Mouse (Mus musculus) cortical plate, adult 2 months (tissue): Measurements from ENCODE around the gene C5ar2. TPM values are rescaled to one million over a fixed set of nuclear protein-coding genes. Genes with fewer than 3 reads are reported as not detected.

Experiments
- H3K27ac ChIP-seq: fragments of 200-500 bp; 2 replicates; pipeline ENCODE4 v1.5.1; 2012; ENCODE audit warnings: low read length, control low read depth, inconsistent platforms; ENCODE audit not compliant: insufficient read depth
- H3K4me1 ChIP-seq: fragments of 200-500 bp; 2 replicates; pipeline ENCODE4 v1.6.1; 2011; ENCODE audit warnings: low read length; ENCODE audit not compliant: control insufficient read depth, insufficient read depth
- H3K4me3 ChIP-seq: fragments of 200-500 bp; 2 replicates; pipeline ENCODE4 v1.5.1; 2011; ENCODE audit warnings: mild to moderate bottlenecking, low read length, control low read depth; ENCODE audit not compliant: insufficient read depth
- CTCF ChIP-seq: fragments of 200-500 bp; IDR thresholded peaks from 2 replicates; pipeline ENCODE4 v1.5.1; 2011; ENCODE audit warnings: mild to moderate bottlenecking, control low read depth, low read length; ENCODE audit not compliant: insufficient read depth; ENCODE audit errors: extremely low read depth
- POLR2A ChIP-seq: fragments of 200-500 bp; IDR thresholded peaks from 2 replicates; pipeline ENCODE4 v1.6.1; 2011; ENCODE audit warnings: mild to moderate bottlenecking, low read length, control low read depth; ENCODE audit not compliant: insufficient read depth; ENCODE audit errors: extremely low read depth
- polyA plus RNA-seq: library from polyadenylated mRNA; depleted of rRNA; stranded (reverse); fragments of >200 nt; gene quantifications from 2 replicates; pipeline ENCODE4 v1.2.3, GENCODE M21; 2012; rRNA removed

Gene C5ar2
- 0.48 and 0.57 TPM in 2 replicates for polyA plus RNA-seq

- Histone ChIP-seq H3K4me1 (no peaks in the 10 kb centered on the region), H3K4me3 (no peak within 1 kb of the TSS), H3K27ac (0 out of 2 replicates have a peak within 1 kb of the TSS, but pooled peaks have one; percentile 40)
- TF ChIP-seq CTCF, result no peak
- no peak for TF ChIP-seq POLR2A
These were observed at the start of gene C5ar2 for GRCm38 (mm10) chr7:16244067-16244466. Gene C5ar2 (minus strand): TSS chr7:16244154.

- Histone ChIP-seq H3K4me3 (no peak overlapping the region), H3K27ac (no peak overlapping the region), H3K4me1 (no peaks in the 10 kb centered on the region)
- no peak for TF ChIP-seq POLR2A
- TF ChIP-seq CTCF, result no peak
These were observed 43.8 kb upstream of the C5ar2 start for GRCm38 (mm10) chr7:16287791-16288190.

- H3K4me1 ChIP-seq, result no peaks in the 10 kb centered on the region
- H3K4me3 ChIP-seq, result peak overlapping the region; percentile 50
- no peak overlapping the region for H3K27ac ChIP-seq
These were observed 43.1 kb upstream of the C5ar2 start for GRCm38 (mm10) chr7:16287016-16287415.

GRCm38 (mm10) chr7:16286026-16286961 is 42.3 kb upstream of the C5ar2 start, which contains the start of gene Ccdc9:
Gene Ccdc9 (minus strand): TSS chr7:16286795.
- H3K27ac ChIP-seq, result no peak within 1 kb of the TSS
- peak within 1 kb of the TSS; percentile 50 for H3K4me3 ChIP-seq
- TF ChIP-seq POLR2A (peak; percentile 66), CTCF (no peak)

More at GRCm38 (mm10) chr7:16287016-16287415, 43.1 kb upstream of the C5ar2 start:
- TF ChIP-seq CTCF, result no peak
- TF ChIP-seq POLR2A, result no peak

GRCm38 (mm10) chr7:16285450-16286025 is 41.6 kb upstream of the C5ar2 start:
- Histone ChIP-seq H3K4me3 (peak overlapping the region; percentile 50), H3K4me1 (no peaks in the 10 kb centered on the region), H3K27ac (no peak overlapping the region)
- no peak for TF ChIP-seq CTCF

More at GRCm38 (mm10) chr7:16286026-16286961, 42.3 kb upstream of the C5ar2 start, which contains the start of gene Ccdc9:
- H3K4me1 ChIP-seq, result no peaks in the 10 kb centered on the region

- no peak overlapping the region for H3K27ac ChIP-seq
- TF ChIP-seq CTCF, result no peak
- no peak for TF ChIP-seq POLR2A
- H3K4me3 ChIP-seq, result no peak overlapping the region
- no peaks in the 10 kb centered on the region for H3K4me1 ChIP-seq
These were observed 41.0 kb upstream of the C5ar2 start for GRCm38 (mm10) chr7:16284904-16285303.

- TF ChIP-seq CTCF, result no peak
- no peak for TF ChIP-seq POLR2A
- Histone ChIP-seq H3K4me1 (no peaks in the 10 kb centered on the region), H3K27ac (no peak overlapping the region), H3K4me3 (no peak overlapping the region)
These were observed 40.0 kb upstream of the C5ar2 start for GRCm38 (mm10) chr7:16284001-16284400.

- Histone ChIP-seq H3K27ac (no peak overlapping the region), H3K4me1 (no peaks in the 10 kb centered on the region), H3K4me3 (no peak overlapping the region)
- TF ChIP-seq POLR2A (no peak), CTCF (no peak)
These were observed 38.4 kb upstream of the C5ar2 start for GRCm38 (mm10) chr7:16282334-16282733.

GRCm38 (mm10) chr7:16280721-16281120 is 36.8 kb upstream of the C5ar2 start:
- Histone ChIP-seq H3K4me1 (no peaks in the 10 kb centered on the region), H3K4me3 (no peak overlapping the region), H3K27ac (no peak overlapping the region)
- TF ChIP-seq CTCF, result no peak
- no peak for TF ChIP-seq POLR2A
